Mouse (Mus musculus): ENCODE data around the gene Slc4a1. TPM values are rescaled to one million over a fixed set of nuclear protein-coding genes. Genes with fewer than 3 reads are reported as not detected.

Slc4a1 gene
- polyA plus RNA-seq, 1 experiment from 2014 or later, result 10.4 TPM

GRCm38 (mm10) chr11:102383365-102384136, 17.5 kb upstream of the Slc4a1 start:
- H3K36me3 ChIP-seq, result no peaks in the 10 kb centered on the region
- no peak for ATAC-seq (ENCODE audit: insufficient number of reproducible peaks, low FRiP score, low TSS enrichment, low read depth)
- H3K27me3 ChIP-seq, result no peaks in the 10 kb centered on the region
- WGBS, result 76% methylated on average over 1 of the region's 1 CpGs
- H3K9me3 ChIP-seq, result no peaks in the 10 kb centered on the region
- no peak overlapping the region for H3K9ac ChIP-seq
- no peak overlapping the region for H3K27ac ChIP-seq
- H3K4me3 ChIP-seq, result no peak overlapping the region
- H3K4me2 ChIP-seq, result no peak overlapping the region
- no peaks in the 10 kb centered on the region for H3K4me1 ChIP-seq

- Histone ChIP-seq H3K9ac (no peak overlapping the region), H3K4me2 (no peak overlapping the region), H3K4me1 (no peaks in the 10 kb centered on the region), H3K36me3 (no peaks in the 10 kb centered on the region), H3K4me3 (no peak overlapping the region), H3K9me3 (no peaks in the 10 kb centered on the region), H3K27ac (no peak overlapping the region), H3K27me3 (no peaks in the 10 kb centered on the region)
- no peak for ATAC-seq (ENCODE audit: insufficient number of reproducible peaks, low FRiP score, low TSS enrichment, low read depth)
- WGBS, result 83% methylated on average over 3 of the region's 3 CpGs
Observed at GRCm38 (mm10) chr11:102382794-102383193, 16.8 kb upstream of the Slc4a1 start.

- Histone ChIP-seq H3K27ac (0 out of 2 replicates have a peak overlapping the region, but pooled peaks have one; percentile 0), H3K36me3 (no peaks in the 10 kb centered on the region), H3K4me2 (no peak overlapping the region), H3K4me1 (no peaks in the 10 kb centered on the region), H3K27me3 (no peaks in the 10 kb centered on the region; the same call in 1 of the 2 replicates), H3K9me3 (no peaks in the 10 kb centered on the region), H3K4me3 (no peak overlapping the region), H3K9ac (no peak overlapping the region)
- WGBS, result 42% methylated on average over 4 of the region's 4 CpGs
- no peak for ATAC-seq (ENCODE audit: insufficient number of reproducible peaks, low FRiP score, low TSS enrichment, low read depth)
Observed at GRCm38 (mm10) chr11:102381341-102382100, 15.5 kb upstream of the Slc4a1 start.

- Histone ChIP-seq H3K9ac (no peak overlapping the region), H3K27me3 (peaks cover 6% of the 10 kb centered on the region; the same call in 1 of the 2 replicates), H3K4me1 (peaks cover 9% of the 10 kb centered on the region), H3K4me3 (no peak overlapping the region), H3K36me3 (no peaks in the 10 kb centered on the region), H3K9me3 (no peaks in the 10 kb centered on the region), H3K4me2 (no peak overlapping the region), H3K27ac (no peak overlapping the region)
- 66% methylated on average over 5 of the region's 5 CpGs for WGBS
- ATAC-seq (ENCODE audit: insufficient number of reproducible peaks, low FRiP score, low TSS enrichment, low read depth), result no peak
Observed at GRCm38 (mm10) chr11:102380091-102380490, 14.1 kb upstream of the Slc4a1 start.

- no peak overlapping the region for H3K9ac ChIP-seq
- H3K9me3 ChIP-seq, result no peaks in the 10 kb centered on the region
- no peak for ATAC-seq (ENCODE audit: insufficient number of reproducible peaks, low FRiP score, low TSS enrichment, low read depth)
- H3K36me3 ChIP-seq, result no peaks in the 10 kb centered on the region
- peaks cover 9% of the 10 kb centered on the region; the same call in 1 of the 2 replicates for H3K27me3 ChIP-seq
- H3K27ac ChIP-seq, result no peak overlapping the region
- H3K4me3 ChIP-seq, result no peak overlapping the region
- no peak overlapping the region for H3K4me2 ChIP-seq
- peaks cover 12% of the 10 kb centered on the region for H3K4me1 ChIP-seq
- 60% methylated on average over 12 of the region's 12 CpGs for WGBS
Observed at GRCm38 (mm10) chr11:102377186-102377585, 11.2 kb upstream of the Slc4a1 start.

GRCm38 (mm10) chr11:102376196-102376835, 10.3 kb upstream of the Slc4a1 start:
- peaks cover 9% of the 10 kb centered on the region; the same call in 1 of the 2 replicates for H3K27me3 ChIP-seq
- H3K9me3 ChIP-seq, result no peaks in the 10 kb centered on the region
- H3K36me3 ChIP-seq, result no peaks in the 10 kb centered on the region
- no peak for ATAC-seq (ENCODE audit: insufficient number of reproducible peaks, low FRiP score, low TSS enrichment, low read depth)
- peaks cover 12% of the 10 kb centered on the region for H3K4me1 ChIP-seq
- no peak overlapping the region for H3K9ac ChIP-seq
- WGBS, result 20% methylated on average over 8 of the region's 8 CpGs
- no peak overlapping the region for H3K4me3 ChIP-seq
- H3K27ac ChIP-seq, result no peak overlapping the region
- 0 out of 2 replicates have a peak overlapping the region, but pooled peaks have one; percentile 27 for H3K4me2 ChIP-seq

GRCm38 (mm10) chr11:102375196-102376173, 9.5 kb upstream of the Slc4a1 start:
- no peak overlapping the region for H3K27ac ChIP-seq
- H3K9ac ChIP-seq, result no peak overlapping the region
- H3K4me2 ChIP-seq, result peak overlapping the region; percentile 27
- ATAC-seq (ENCODE audit: insufficient number of reproducible peaks, low FRiP score, low TSS enrichment, low read depth), result peak; percentile 70; the same call in 1 of the 2 replicates
- no peaks in the 10 kb centered on the region for H3K36me3 ChIP-seq
- no peaks in the 10 kb centered on the region for H3K9me3 ChIP-seq
- WGBS, result 7% methylated on average over 23 of the region's 23 CpGs
- H3K27me3 ChIP-seq, result peaks cover 9% of the 10 kb centered on the region; the same call in 1 of the 2 replicates
- H3K4me3 ChIP-seq, result peak overlapping the region; percentile 5; the same call in 1 of the 2 replicates
- peaks cover 12% of the 10 kb centered on the region for H3K4me1 ChIP-seq

- 76% methylated on average over 7 of the region's 7 CpGs for WGBS
- peaks cover 12% of the 10 kb centered on the region for H3K4me1 ChIP-seq
- H3K27me3 ChIP-seq, result peaks cover 9% of the 10 kb centered on the region; the same call in 1 of the 2 replicates
- no peak overlapping the region for H3K9ac ChIP-seq
- H3K36me3 ChIP-seq, result no peaks in the 10 kb centered on the region
- H3K4me2 ChIP-seq, result no peak overlapping the region
- no peak overlapping the region for H3K4me3 ChIP-seq
- H3K27ac ChIP-seq, result no peak overlapping the region
- no peaks in the 10 kb centered on the region for H3K9me3 ChIP-seq
- ATAC-seq (ENCODE audit: insufficient number of reproducible peaks, low FRiP score, low TSS enrichment, low read depth), result no peak
Observed at GRCm38 (mm10) chr11:102374108-102374725, 8.2 kb upstream of the Slc4a1 start.

- Histone ChIP-seq H3K4me2 (no peak overlapping the region), H3K27me3 (peaks cover 9% of the 10 kb centered on the region; the same call in 1 of the 2 replicates), H3K9ac (no peak overlapping the region), H3K36me3 (no peaks in the 10 kb centered on the region), H3K9me3 (no peaks in the 10 kb centered on the region), H3K4me3 (no peak overlapping the region), H3K4me1 (peaks cover 12% of the 10 kb centered on the region), H3K27ac (no peak overlapping the region)
- 37% methylated on average over 2 of the region's 2 CpGs for WGBS
- no peak; the same call in 1 of the 2 replicates for ATAC-seq (ENCODE audit: insufficient number of reproducible peaks, low FRiP score, low TSS enrichment, low read depth)
Observed at GRCm38 (mm10) chr11:102373646-102374045, 7.6 kb upstream of the Slc4a1 start.

GRCm38 (mm10) chr11:102372936-102373335, 6.9 kb upstream of the Slc4a1 start:
- no peak for ATAC-seq (ENCODE audit: insufficient number of reproducible peaks, low FRiP score, low TSS enrichment, low read depth)
- H3K9me3 ChIP-seq, result no peaks in the 10 kb centered on the region
- 44% methylated on average over 14 of the region's 14 CpGs for WGBS

More at GRCm38 (mm10) chr11:102372936-102373335, 6.9 kb upstream of the Slc4a1 start:
- Histone ChIP-seq H3K4me2 (no peak overlapping the region), H3K4me1 (peaks cover 12% of the 10 kb centered on the region), H3K9ac (no peak overlapping the region), H3K4me3 (no peak overlapping the region), H3K27me3 (peaks cover 9% of the 10 kb centered on the region; the same call in 1 of the 2 replicates), H3K27ac (no peak overlapping the region), H3K36me3 (no peaks in the 10 kb centered on the region)

Measured in limb, embryonic 15.5 days (tissue).